Mouse (Mus musculus) hindbrain, postnatal 0 days (tissue): ENCODE measurements at regions not wholly inside any gene's neighbourhood (a gene's known extent, or its start where the extent isn't known, plus 50 kb on each side); places are given as distances from the start of the nearest gene placed in this dataset.
A peak's percentile ranks its signal among the peaks of the same experiment; 100 is the strongest.

ENCODE experiments used
- ATAC-seq: fragments of 200-750 bp; cut with Nextera tagmentation; 2 replicates; pipeline ENCODE4 v1.8.0; 2017; ENCODE audit warnings: mild to moderate bottlenecking, moderate TSS enrichment, moderate library complexity
- DNase-seq: peaks from one replicate; pipeline ENCODE4 v3.0.0-alpha.2; 2015; ENCODE audit warnings: low spot score
- H3K27ac ChIP-seq: fragments of 300-500 bp; sonication (generic); 2 replicates; pipeline ENCODE4 v1.5.1; 2014; ENCODE audit warnings: mild to moderate bottlenecking
- H3K27me3 ChIP-seq: fragments of 300-500 bp; sonication (generic); 2 replicates; pipeline ENCODE4 v1.6.1; 2014; ENCODE audit warnings: low read length, mixed read lengths; ENCODE audit not compliant: insufficient read depth
- H3K36me3 ChIP-seq: fragments of 300-500 bp; sonication (generic); 2 replicates; pipeline ENCODE4 v1.6.1; 2014; ENCODE audit warnings: low read length, mixed read lengths; ENCODE audit not compliant: insufficient read depth
- H3K4me1 ChIP-seq: fragments of 300-500 bp; sonication (generic); 2 replicates; pipeline ENCODE4 v1.6.1; 2014; ENCODE audit warnings: antibody characterized with exemption, low read length, mixed read lengths; ENCODE audit not compliant: insufficient read depth
- H3K4me2 ChIP-seq: fragments of 300-500 bp; sonication (generic); 2 replicates; pipeline ENCODE4 v1.6.1; 2014; ENCODE audit warnings: low read depth, mild to moderate bottlenecking, low read length, moderate library complexity, mixed read lengths
- H3K4me3 ChIP-seq: fragments of 300-500 bp; sonication (generic); 2 replicates; pipeline ENCODE4 v1.5.1; 2014; ENCODE audit warnings: low read length
- H3K9ac ChIP-seq: fragments of 300-500 bp; sonication (generic); replicated peaks from 2 replicates; pipeline ENCODE4 v1.6.1; 2014; ENCODE audit warnings: mild to moderate bottlenecking, low read length, moderate library complexity, mixed read lengths
- H3K9me3 ChIP-seq: fragments of 300-500 bp; sonication (generic); 2 replicates; pipeline ENCODE4 v1.6.1; 2016; ENCODE audit warnings: low read length, mixed read lengths
- CTCF ChIP-seq: IDR thresholded peaks from 2 replicates; pipeline ENCODE4 v1.5.1; 2016; ENCODE audit warnings: antibody characterized with exemption, control low read depth, low read depth
- WGBS: fragments of 180-500 bp; shearing (Covaris S2); extraction: QIAGEN DNeasy Blood & Tissue Kit; methylation state at CpG from one replicate; pipeline ENCODE4 v1.1.7; 2014; 5-methylcytosine and 5-hydroxymethylcytosine counted together

DNA sequence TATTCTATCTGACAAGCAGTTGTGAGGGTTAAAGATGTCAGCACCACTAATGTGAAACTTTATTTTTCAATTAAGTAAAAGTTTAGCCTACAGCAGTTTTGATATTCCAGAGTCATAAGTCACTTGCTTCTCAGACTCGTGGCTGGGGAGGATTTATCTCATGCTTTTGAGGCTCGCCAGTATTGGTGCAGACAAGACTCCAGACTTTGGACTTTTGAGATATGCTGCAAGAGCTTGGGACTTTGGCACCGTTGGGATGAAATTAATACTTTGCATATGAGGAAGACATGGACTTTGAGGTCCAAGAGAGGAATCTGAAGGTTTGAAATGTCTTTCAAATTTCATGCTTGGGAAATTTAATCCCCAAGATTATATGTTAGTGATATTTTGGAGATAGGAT is 486.2 kb downstream of the Synb start:
- TF ChIP-seq CTCF = no peak
- H3K4me2 ChIP-seq = no peak overlapping the region
- WGBS = 84% methylated on average over 3 of the region's 3 CpGs
- H3K9ac ChIP-seq = no peak overlapping the region
- no peaks in the 10 kb centered on the region for H3K4me1 ChIP-seq
- no peak overlapping the region for H3K27ac ChIP-seq
- no peak for ATAC-seq
- H3K27me3 ChIP-seq = no peaks in the 10 kb centered on the region
- H3K4me3 ChIP-seq = no peak overlapping the region
- H3K36me3 ChIP-seq = no peaks in the 10 kb centered on the region
- no peaks in the 10 kb centered on the region for H3K9me3 ChIP-seq
- DNase-seq = no peak

DNA sequence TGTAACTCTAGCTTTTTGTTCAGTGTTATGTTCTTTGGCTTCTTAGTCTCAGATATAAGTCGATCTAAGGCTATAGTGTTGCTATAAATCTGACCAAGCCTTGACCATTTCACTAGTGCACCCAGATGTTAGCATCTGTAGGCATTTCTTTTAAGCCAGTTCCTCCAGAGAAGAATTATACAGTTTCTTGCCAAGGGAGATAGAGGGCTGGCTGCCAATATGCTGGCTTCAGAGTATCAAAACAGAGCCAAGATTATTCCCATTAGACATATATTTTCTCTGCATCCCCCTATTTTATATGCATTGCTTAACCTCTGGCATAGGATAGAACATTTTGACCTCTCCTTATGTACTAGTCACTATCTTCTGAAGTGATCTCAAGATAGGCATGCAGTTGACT is 487.5 kb downstream of the Synb start:
- 85% methylated on average over 1 of the region's 1 CpGs for WGBS
- no peak for ATAC-seq

DNA sequence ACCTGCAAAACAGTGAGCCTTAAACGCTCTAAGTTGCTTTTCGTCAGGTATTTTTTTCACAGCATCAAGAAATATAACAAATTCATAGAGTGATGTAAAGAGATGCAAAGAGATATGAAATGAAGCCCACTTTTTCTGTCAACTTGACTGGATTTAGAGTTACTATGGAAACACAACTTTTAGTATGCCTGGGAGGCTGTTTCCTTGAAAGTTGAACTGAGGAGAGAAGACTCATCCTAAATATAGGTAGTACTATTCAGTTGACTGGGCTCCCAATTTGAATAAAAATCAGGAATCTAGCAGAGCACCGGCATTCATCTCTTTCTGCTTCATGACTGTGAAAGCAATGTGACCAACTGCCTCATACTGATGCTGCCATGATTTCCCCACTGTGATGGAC is 509.7 kb downstream of the Synb start:
- no peaks in the 10 kb centered on the region for H3K27me3 ChIP-seq
- H3K4me1 ChIP-seq = no peaks in the 10 kb centered on the region
- H3K4me3 ChIP-seq = no peak overlapping the region
- ATAC-seq (no peak), DNase-seq (no peak)
- 91% methylated on average over 3 of the region's 3 CpGs for WGBS
- no peak for TF ChIP-seq CTCF
- H3K9me3 ChIP-seq = no peaks in the 10 kb centered on the region
- no peak overlapping the region for H3K27ac ChIP-seq
- H3K4me2 ChIP-seq = no peak overlapping the region
- H3K9ac ChIP-seq = no peak overlapping the region
- H3K36me3 ChIP-seq = no peaks in the 10 kb centered on the region

More for the DNA sequence above, 487.5 kb downstream of the Synb start:
- H3K27me3 ChIP-seq = no peaks in the 10 kb centered on the region
- no peak for TF ChIP-seq CTCF
- no peaks in the 10 kb centered on the region for H3K36me3 ChIP-seq
- no peak overlapping the region for H3K9ac ChIP-seq
- H3K4me2 ChIP-seq = no peak overlapping the region
- no peaks in the 10 kb centered on the region for H3K4me1 ChIP-seq
- H3K27ac ChIP-seq = no peak overlapping the region
- H3K9me3 ChIP-seq = no peaks in the 10 kb centered on the region
- DNase-seq = no peak
- no peak overlapping the region for H3K4me3 ChIP-seq

DNA sequence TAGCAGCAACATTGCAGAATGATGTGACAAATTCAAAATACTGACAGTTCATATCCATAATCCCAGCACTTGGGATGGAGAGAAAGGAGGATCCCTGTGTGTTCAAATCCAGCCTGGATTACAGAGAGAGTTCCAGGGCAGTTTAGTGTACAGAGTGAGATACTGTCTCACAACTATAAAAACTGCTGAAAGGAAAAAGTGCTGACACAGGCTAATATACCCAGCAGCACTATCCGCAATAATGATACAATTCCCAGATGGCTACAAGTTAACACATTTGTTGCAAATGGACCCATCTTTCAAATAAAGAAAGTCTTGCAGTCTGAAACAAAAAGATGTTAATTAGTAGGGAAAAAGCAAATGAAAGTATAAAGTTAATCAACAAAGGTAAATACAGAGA is 510.9 kb downstream of the Synb start:
- H3K27me3 ChIP-seq = no peaks in the 10 kb centered on the region
- 96% methylated on average over 1 of the region's 1 CpGs for WGBS
- H3K4me3 ChIP-seq = no peak overlapping the region
- H3K9me3 ChIP-seq = no peaks in the 10 kb centered on the region
- H3K36me3 ChIP-seq = no peaks in the 10 kb centered on the region
- DNase-seq = no peak
- H3K4me2 ChIP-seq = no peak overlapping the region
- H3K4me1 ChIP-seq = no peaks in the 10 kb centered on the region
- no peak for ATAC-seq
- H3K27ac ChIP-seq = no peak overlapping the region
- no peak for TF ChIP-seq CTCF
- H3K9ac ChIP-seq = no peak overlapping the region

DNA sequence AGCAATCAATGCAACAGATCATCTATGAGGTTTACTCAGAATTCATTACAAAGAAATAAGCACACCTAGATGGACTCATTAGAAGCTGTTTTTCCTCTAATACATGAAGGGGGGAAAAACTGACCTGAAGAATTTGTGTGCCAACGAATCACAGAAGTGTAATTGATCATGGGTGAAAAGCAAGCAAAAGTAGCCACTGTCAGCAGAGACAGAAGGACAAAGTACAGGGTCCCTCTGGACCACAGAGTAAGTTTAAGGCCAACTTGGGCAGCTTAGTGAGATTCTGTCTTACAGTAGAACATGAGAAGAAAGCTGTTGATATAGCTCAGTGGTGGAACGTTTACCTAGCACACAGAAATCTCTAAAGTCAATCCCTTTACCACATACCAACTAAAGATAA is 523.7 kb downstream of the Synb start:
- no peak overlapping the region for H3K27ac ChIP-seq
- H3K4me3 ChIP-seq = no peak overlapping the region
- no peak overlapping the region for H3K9ac ChIP-seq
- no peaks in the 10 kb centered on the region for H3K4me1 ChIP-seq
- H3K4me2 ChIP-seq = no peak overlapping the region
- no peaks in the 10 kb centered on the region for H3K36me3 ChIP-seq
- ATAC-seq = no peak
- H3K9me3 ChIP-seq = no peaks in the 10 kb centered on the region
- H3K27me3 ChIP-seq = no peaks in the 10 kb centered on the region
- no peak for DNase-seq
- TF ChIP-seq CTCF = no peak
- 76% methylated on average over 2 of the region's 2 CpGs for WGBS

DNA sequence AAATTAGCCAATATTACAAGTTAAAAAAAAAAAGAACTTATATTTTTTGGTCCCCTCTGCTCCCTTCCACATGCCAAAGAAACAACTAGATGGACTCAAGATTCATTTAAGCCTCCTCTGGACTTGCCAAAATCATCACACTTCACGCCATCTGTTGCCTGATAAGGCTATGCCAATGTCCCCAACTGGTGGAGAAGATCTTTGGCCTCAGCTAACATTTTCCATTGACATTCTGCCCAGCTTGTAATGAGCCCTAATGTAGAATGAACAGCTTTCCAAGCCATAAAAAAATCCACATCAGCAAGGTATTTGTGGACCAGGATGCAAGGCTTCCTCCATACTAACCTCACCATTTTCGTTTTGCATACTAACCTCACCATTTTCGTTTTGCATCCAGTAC is 531.2 kb downstream of the Synb start:
- Histone ChIP-seq H3K27ac (no peak overlapping the region), H3K4me2 (no peak overlapping the region), H3K4me1 (no peaks in the 10 kb centered on the region), H3K9me3 (no peaks in the 10 kb centered on the region), H3K4me3 (no peak overlapping the region), H3K9ac (no peak overlapping the region), H3K36me3 (no peaks in the 10 kb centered on the region), H3K27me3 (no peaks in the 10 kb centered on the region)
- no peak for TF ChIP-seq CTCF
- peak; percentile 76 for DNase-seq
- ATAC-seq = 0 out of 2 replicates have a peak, but pooled peaks have one; percentile 15
- WGBS = 79% methylated on average over 3 of the region's 3 CpGs

DNA sequence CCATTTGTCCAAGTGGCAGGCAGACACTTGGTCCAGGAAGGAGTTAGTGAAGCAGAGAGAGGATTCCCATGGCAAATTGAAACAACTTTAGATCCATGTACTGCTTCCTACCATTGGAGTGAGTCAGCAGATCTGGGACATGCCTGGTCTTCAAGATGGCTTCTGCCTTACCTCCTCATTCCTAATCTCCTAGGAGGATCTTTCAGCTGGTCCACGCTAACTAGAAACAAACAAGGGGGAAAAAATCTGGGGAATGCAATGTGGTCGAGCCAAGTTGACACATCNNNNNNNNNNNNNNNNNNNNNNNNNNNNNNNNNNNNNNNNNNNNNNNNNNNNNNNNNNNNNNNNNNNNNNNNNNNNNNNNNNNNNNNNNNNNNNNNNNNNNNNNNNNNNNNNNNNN is 549.4 kb downstream of the Synb start:
- H3K9ac ChIP-seq = no peak overlapping the region
- ATAC-seq (no peak), DNase-seq (no peak)
- H3K4me3 ChIP-seq = no peak overlapping the region
- no peak for TF ChIP-seq CTCF
- H3K9me3 ChIP-seq = no peaks in the 10 kb centered on the region
- no peak overlapping the region for H3K4me2 ChIP-seq
- H3K36me3 ChIP-seq = no peaks in the 10 kb centered on the region
- H3K4me1 ChIP-seq = no peaks in the 10 kb centered on the region
- H3K27me3 ChIP-seq = no peaks in the 10 kb centered on the region
- no peak overlapping the region for H3K27ac ChIP-seq
- 73% methylated on average over 2 of the region's 2 CpGs for WGBS

DNA sequence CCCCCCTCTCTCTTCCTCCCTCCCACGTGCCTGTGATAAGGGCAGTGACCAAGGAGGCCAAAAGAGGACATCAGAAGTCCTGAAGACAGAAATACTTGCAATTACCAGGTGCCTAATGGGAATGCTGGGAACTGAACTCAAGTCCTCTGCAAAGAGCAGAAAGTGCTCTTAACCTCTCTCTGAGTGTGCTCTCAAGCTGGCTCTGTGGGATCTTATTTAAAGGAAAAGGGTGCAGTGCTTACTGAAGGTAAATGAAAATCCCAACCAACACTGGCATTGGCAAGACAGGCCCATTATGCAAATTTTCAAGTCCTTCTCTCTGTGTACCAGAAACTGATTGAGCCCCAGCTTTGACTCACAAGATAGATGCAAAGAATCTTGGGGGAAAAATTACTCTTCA is 555.6 kb downstream of the Synb start:
- no peak for TF ChIP-seq CTCF
- WGBS = no CpG with 5 or more reads among the region's 1 CpGs
- H3K27ac ChIP-seq = no peak overlapping the region

More for the DNA sequence above, 555.6 kb downstream of the Synb start:
- DNase-seq = no peak
- Histone ChIP-seq H3K9me3 (no peaks in the 10 kb centered on the region), H3K9ac (no peak overlapping the region), H3K27me3 (no peaks in the 10 kb centered on the region), H3K36me3 (no peaks in the 10 kb centered on the region), H3K4me3 (no peak overlapping the region), H3K4me2 (no peak overlapping the region), H3K4me1 (no peaks in the 10 kb centered on the region)
- ATAC-seq = no peak
